Mouse (Mus musculus) adrenal gland (tissue): ENCODE measurements around the gene Imp4.
"Not testable (repeated sequence)": the region's sequence is repeated elsewhere in the genome, so short reads cannot be mapped to it uniquely, and the experiment has no call there.

Source experiments
- intact Hi-C: fragments of 180-260 bp; cut with DNase I; formaldehyde crosslinking; loops from one replicate; pipeline ENCODE4 v1.15.1; 2025
- long read RNA-seq, 2 experiments: library from polyadenylated mRNA; unstranded; transcript quantifications; one replicate each; pipeline ENCODE4 v2.0.0; 2020; ENCODE audit warnings: borderline replicate concordance in 1 of 2; ENCODE audit not compliant: insufficient replicate concordance in 1 of 2

The Imp4 gene
- long read RNA-seq, experiment 1, full-length matches to known transcripts: 40 of 56 reads
- long read RNA-seq, experiment 1, partial matches to known transcripts: 12 of 56 reads
- long read RNA-seq, experiment 1, other reads (novel, unspliced or antisense): 4 of 56 reads
- long read RNA-seq, experiment 2, full-length matches to known transcripts: 68 of 94 reads
- long read RNA-seq, experiment 2, partial matches to known transcripts: 11 of 94 reads
- long read RNA-seq, experiment 2, other reads (novel, unspliced or antisense): 15 of 94 reads

DNA sequence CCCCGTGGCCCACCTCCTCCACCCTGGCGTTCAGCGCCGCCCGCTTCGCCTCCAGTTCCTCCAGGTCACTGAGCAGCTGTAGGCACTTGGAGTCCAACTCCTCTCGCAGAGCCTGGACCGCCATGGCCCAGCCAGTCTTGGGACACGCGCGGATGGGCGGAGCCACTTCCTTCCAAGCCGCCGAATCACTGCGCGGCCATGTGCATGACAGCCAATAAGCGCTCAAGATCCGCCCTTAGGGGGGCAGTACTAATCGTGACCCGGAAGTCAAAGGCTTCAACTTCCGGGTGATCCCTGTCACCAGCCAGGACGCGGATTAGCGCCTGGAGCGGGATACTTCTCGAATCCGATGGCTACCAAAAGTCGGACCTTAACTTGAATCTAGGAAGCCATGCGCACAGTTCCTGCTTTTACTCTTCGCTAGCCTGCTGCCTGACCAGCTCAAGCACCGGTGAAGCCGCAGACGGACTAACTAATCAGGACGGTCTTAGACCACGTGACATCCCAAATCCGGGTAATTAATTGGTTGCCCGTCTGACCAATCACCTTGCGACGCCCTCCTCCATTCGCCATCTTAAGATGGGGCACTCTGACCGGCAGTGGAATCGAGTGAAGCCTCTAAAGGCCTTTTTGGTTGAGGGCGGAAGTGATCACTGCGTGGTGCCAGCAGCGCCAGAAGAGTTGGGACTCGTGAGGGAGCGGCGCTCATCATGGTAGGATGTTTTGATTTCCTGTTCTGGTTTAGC is at the start of gene Imp4, which contains the start of gene Ccdc115:
Imp4 (plus strand) TSS at position 637 of the 746 bp plus-strand sequence.
Ccdc115 (minus strand) TSS at position 458 of the 746 bp plus-strand sequence.
- intact Hi-C loops: no loop called here

DNA sequence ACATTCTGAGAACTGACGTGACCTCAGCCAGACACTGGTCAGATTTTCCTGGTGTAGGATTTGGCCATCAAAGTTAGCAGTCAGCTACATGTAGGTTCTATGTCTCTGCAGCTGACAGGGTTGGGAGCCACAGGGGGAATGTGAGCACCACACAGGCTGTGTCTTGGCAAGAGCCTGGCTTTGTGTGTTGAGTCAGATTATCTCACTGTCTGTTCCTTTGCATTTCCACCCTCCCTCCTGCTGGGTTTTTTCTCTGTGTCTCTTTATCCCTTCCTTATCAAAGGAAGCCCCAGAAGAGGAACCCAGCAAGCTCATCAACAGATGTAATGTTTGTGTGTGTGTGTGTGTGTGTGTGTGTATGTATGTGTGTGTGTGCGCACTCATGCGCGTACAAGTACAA is 43.3 kb upstream of the Imp4 start:
- intact Hi-C loops: no loop called here

DNA sequence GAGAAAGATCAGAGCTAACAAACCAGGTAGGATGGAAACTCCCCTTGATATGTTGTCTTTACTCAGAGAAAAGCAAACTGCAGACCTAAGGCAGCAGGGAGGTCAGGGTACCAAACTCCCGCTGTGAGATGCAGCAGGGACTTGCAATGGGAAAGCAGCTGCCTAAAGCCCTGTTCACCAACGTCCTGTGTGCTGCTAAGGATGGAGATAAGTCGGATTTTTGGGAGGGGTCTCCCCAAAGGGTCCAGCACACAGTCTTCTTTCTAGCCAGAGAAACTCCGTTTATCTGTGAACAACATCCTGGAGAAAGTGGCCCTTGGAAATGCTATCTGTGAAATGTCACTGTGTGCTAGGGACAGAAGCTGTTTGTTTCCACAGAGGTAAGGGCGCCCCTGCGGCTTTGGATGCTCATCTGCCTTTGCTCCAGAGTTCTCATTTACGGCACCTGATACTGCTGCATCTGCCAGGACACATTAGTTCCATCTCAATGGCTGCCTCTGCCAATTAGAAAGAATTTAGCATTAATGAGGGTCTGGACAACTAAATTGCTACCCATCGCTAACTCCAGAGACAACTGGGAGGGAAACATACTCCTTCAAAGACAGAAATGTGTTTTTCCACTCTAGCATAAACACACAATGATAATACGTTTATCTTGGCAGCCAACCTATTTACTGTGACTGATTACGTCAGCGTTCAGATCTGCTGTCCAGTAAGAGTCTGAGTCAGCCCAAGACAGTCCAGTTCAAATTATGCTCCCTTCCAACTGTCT is 40.3 kb upstream of the Imp4 start:
- intact Hi-C loops: no loop called here

DNA sequence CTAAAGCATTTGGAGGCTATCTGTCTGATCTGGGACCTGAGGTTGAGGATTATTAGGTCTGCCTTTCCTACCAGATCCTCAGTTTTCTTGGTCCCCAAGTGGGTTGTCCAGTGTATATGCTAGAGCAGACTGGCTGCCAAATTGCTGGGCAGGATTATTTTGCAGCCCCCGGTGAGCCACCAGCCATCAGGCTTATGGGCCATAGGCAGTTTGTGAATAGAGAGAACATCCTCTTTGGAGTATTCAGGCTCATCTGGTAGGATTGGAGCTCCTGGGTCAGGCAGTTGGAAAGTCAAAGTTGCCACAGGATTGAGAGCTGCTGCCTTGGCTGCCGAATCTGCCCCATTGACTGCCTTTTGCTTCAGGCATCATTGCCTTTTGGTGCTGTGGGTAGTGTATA is 11.2 kb upstream of the Imp4 start:
- intact Hi-C loops: no loop called here

DNA sequence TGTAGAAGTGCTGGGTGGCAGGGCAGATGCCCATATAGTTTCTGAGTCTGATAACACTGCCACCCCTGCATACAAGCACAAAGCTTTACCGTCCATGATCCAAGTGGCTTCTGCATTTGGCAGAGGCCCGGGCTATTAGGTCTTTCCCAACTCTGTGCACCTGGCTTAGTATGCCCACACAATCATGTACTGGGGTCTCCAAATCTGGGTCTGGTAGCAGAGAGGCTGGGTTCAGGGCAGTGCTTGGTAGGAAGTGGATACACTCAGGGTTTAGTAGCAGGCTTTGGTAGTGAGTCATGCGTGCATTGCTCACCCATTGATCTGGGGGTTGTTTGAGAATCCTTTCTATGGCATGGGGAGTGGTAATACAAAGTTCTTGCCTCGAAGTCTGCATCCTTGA is 10.4 kb upstream of the Imp4 start:
- intact Hi-C loops: no loop called here

DNA sequence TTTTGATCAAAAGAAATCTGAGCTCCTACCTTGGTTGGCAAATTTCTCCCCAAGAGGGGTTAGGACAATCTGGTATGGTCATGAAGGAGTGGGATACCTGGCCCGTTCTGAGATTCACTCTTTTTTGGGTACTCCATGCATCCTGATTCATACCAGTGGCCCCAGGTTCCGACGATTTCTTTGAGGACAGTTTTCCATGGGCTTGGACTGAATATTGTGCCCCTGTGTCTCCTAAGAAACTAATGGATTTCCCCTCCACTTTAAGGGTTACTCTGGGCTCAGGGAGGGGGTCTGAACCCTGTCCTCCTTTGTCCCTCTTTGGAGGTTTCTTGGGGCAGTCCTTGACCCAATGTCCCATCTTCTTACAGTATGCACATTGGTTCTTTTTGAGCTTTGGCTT is 8.7 kb upstream of the Imp4 start:
- intact Hi-C loops: no loop called here

DNA sequence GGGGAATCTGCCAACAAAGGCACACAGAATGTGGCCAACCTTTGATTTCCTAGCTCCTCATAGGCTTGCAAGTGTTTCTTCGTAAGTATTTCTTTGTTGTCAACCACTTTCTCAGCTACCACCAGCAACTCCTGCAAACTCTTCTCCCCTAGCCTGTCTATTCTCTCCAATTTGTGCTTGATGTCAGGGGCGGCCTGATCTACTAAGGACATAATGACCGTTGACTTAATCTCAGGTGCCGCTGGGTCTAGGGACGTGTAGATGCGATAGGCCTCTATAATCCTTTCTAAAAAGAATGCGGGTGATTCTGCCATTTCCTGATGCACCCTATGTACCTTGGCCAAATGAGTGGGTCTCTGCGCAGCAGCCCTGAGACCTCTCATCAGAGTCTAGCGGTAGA is 8.2 kb upstream of the Imp4 start:
- intact Hi-C loops: no loop called here

DNA sequence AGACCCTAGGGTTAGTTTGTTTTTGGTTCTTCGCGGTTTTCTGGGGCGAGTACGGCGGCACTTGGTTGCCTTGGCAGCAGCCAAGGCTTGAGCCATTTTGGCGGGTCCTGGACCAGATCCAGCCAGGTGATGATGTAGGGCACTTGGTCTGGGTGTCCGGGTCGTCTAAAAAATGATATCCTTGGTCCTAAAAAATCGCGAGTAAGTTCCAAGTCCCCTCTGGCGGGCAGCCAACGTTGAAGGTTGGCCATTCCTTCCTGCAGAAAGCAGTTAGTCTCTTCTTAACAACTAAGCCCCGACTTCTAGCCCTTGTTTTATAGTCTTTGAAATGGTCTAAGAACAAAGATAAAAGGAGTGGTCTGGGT is 7.3 kb upstream of the Imp4 start:
- intact Hi-C loops: no loop called here

DNA sequence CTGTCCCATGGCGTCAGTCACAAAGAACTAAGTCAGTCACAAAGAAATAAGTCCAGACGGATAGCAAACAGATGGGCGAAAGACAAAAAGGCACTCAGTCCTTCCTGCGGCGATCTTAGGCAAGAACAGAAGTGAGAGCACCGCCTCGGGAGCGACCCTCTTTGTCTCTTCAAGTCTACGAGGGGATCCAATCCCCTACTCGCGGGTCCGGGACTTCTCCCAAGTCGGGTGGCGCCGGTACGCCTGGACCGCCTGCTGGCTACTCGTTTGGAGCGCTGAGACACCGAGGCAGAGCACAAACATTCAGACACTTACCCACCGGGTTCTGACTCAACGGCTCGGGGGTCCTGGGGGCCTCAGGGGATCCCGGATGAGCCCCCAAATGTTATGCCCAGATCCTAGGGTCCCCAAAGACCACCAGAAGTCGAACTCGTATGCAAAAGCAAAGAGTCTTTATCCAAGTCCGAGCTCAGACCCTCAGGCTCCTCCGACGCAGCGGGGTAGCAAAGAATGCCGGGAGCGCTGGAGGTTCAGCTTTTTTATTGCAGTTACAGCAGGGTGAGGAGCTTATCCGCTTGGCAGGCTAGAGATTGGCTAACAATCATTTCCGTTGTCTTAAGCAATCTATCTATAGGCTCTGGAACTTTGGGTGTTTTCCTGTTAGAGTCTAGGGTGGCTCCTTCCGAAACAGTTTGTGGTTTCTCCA is 6.7 kb upstream of the Imp4 start:
- intact Hi-C loops: no loop called here

DNA sequence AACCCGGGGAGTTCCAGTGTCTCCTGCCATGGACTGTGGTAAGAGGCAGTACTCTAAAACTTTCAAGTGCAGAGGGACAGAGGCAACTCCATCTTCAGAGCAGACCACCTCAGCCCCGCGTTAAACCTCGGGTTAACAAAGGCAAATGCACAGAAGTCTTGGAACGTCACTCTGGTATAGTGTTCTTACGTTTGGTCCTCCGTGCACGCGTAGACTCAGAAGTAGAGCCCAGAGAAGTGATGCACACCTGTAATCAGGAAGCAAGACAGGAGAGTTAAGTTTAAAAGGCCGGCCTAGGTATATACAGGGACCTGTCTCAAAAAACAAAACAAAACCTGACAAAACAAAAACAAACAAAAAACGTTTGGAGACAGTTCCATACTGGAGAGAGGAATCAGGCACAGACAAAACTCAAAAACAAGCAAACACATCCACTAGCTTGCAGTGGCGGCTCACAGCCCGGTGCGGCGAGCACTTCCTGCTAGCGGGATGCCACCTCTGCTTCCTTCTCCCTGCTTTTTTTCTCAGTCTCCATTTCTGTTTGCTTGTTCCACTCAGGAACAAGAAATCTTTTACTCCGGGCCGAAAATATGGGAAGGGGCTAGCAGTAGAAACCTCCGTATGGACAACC is 5.6 kb upstream of the Imp4 start:
- intact Hi-C loops: no loop called here

DNA sequence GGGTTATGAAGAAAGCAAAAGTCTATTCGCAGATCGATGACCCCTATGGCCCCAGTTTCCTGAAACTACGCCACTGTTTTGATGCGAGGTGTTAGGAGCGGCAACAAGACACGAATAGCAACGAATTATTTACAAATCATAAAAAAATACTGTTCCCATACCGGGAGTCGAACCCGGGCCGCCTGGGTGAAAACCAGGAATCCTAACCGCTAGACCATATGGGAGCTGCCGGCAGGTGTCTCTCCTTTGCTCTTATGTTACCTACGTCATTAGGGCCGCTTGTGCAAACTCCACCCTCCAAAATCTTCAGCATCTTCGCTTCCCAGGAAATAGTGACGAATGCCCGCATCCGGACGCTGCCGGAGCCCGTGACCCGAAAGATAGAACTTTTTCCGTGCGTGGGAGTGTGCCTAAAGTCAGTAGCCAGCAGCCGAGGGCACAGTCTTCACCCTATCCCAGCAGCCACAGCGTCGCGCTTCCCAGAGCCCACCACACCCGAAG is 4.9 kb upstream of the Imp4 start:
- intact Hi-C loops: no loop called here

DNA sequence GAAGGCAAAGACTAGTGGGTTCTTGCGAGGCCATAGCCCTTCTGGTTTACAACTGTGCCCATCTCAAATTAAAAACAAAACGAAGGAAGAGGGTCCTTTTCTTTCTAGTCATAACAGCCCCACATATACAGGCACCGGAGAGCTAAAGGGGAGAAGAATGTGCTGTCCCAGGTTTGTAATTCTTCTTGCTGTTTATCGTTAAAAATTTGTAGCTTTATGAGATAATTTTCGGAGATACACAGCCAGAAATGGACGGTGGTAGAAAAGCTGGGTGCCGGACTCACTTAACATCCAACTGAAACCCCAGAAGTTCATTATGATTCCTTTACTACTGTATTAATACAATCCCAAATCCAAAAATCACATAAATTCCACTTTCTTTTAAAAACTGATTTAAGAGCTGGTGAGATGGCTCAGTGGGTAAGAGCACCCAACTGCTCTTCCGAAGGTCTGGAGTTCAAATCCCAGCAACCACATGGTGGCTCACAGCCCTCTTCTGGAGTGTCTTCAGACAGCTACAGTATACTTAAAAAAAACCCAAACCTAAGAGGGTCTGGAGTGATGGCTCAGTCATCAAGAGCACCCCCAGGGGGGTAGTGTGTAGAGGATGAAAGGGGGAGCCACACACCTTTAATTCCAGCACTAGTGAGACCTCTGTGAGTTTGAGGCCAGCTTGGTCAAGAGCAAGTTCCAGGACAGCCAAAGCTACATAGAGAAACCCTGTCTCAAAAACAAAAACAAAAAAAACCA is 4.1 kb upstream of the Imp4 start:
- intact Hi-C loops: no loop called here

DNA sequence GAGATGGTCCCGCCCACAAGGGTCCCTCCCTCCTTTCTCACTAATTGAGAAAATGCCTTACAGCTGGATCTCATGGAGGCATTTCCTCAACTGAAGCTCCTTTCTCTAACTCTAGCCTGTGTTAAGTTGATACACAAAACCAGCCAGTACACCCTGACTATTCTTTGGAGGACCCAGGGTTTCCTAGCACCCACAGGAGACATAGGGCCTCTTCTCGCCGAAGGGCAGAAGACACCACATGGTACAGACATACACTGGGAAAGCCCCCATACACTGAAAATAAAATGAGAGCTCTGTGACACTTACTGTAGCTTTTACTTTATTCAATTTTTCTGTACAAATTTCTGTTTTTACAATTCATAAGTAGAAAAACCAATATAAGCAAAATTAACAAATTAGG is 3.3 kb upstream of the Imp4 start:
- intact Hi-C loops: no loop called here

DNA sequence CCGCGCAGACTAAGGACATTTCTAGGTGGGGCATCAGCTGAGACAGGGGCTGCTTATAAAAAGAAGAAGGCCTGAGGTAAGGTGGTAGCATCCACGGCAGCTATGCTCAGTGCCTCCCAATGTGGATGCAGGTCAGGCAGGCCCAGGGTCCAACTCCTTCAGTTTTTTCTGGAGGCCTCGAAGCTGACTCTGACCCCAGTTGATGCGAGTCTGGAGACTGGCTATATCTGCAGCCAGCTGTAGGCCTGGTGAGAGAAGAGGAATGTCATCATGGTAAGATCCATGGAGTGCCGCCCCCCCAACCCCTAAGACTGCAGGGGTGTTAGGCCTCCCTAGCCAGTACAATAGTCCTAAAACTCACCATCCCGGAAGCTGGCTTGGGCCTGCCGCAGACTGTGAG is 2.3 kb upstream of the Imp4 start:
- intact Hi-C loops: not testable (repeated sequence)

DNA sequence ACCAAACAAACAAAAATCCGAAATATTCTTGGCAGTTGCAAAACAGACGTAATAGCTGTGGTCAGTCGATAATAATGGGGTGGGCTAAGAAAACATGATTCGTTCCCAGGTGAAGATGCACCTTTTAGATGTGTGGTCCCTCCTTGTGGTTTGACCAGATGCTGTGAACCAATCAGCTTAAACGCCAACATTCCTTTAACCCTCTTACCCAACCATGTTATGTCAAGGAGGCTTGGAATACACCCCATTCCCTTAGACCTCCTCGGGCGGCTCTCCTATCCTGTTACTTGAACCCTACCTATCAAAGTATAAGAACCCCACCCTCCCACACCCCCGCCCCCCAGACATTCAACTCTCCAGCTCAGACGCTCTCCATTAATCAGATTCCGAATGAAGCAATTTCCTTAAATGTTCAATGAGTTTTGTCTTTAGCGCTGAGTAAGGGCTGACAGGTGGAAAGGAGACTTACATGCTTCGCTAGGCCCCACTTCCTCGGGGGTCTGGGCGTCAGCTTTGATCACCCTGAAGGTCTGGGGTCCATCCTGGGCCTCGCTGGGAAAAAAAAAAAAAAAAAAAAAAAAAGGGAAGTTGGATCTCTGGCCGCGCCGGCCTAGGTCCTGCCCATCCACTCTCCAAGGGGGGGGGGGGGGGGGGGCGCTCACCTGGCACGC is 1.1 kb upstream of the Imp4 start:
- intact Hi-C loops: no loop called here

DNA sequence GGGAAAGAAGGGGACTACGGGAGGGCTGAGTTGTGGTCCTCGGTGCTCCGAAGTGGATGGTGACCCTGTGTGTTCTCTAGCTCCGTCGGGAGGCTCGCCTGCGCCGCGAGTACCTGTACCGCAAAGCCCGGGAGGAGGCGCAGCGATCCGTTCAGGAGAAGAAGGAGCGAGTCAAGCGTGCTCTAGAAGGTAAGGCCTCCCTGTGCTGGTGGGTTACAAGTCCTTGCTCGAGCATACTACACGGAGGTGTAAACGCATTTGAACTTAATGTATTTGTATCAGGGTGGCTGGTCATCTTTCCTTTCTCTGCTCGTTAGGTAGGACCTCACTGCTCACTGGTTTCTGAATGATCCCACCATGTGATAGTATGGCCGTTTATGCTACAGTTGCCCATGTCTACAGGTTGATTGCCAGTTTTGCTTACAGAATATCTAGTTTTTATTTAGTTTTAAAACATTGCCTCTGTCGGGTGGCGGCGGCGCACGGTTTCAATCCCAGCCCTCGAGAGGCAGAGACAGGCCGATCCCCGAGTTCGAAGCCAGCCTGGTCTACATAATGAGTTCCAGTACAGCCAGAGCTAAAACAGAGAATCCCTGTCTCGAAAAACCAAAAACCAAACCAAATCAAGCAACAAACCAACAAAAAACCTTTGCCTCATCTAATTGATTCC is 445 bp downstream of the Imp4 start:
- intact Hi-C loops: no loop called here

DNA sequence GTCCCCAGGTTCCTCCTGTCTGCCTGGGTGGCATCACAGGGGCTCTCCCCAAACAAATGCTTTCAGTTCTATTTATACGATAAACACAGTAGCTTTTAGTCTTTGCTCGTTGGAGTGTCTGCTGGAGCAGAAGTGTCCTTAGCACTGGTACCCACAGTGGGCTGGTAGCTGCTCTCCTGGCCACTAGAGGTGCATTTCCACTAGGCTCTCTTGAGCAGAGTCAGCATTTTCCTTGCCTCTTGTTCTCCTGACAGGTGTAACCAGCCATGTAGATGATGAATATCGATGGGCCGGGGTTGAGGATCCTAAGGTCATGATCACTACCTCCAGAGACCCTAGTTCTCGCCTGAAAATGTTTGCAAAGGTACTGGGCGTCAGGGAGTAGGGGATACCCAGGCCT is 3.5 kb downstream of the Imp4 start:
- intact Hi-C loops: no loop called here

DNA sequence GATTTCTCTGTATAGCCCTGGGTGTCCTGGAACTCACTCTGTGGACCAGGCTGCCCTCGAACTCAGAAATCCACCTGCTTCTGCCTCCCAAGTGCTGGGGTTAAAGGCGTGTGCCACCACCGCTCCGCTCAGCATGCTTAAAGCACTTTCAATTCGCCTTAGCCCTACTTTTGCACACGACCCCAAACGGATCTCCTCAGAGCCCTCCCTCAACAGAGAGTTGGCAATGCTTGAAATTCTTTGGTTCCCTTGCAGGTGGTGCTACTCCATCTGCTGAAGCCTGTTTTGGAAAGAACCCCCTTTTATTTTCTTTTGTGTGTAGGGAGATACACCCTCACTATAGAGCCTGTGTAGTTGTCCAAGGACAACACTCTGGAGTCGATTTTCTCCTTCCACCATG is 18.8 kb downstream of the Imp4 start:
- intact Hi-C loops: no loop called here
